Mouse (Mus musculus): ENCODE results near the gene Vasp. TPM values are rescaled to one million over a fixed set of nuclear protein-coding genes. Genes with fewer than 3 reads are reported as not detected.

The Vasp gene
- total RNA-seq (2012; rRNA removed) (121 and 130 TPM in 2 replicates), polyA plus RNA-seq (2012; ENCODE audit: insufficient read depth in 1 of 2, insufficient read length in 2 of 2, low read depth in 1 of 2, low replicate concordance in 2 of 2, missing spikeins in 1 of 2) (100 to 1,000 TPM in 1 of 2 experiments, not detected in 1; 185 TPM)

- peak within 1 kb of the TSS; percentile 99 for H3K27ac ChIP-seq (ENCODE audit: control insufficient read depth, low read depth, low read length)
- peaks cover 0 to 15% of the 10 kb centered on the region in 2 experiments; a peak in 2 of 4 replicates for H3K36me3 ChIP-seq (ENCODE audit: control insufficient read depth in 1 of 2, insufficient read depth in 2 of 2, low read length in 2 of 2)
- H3K9ac ChIP-seq (ENCODE audit: control insufficient read depth, low read depth, low read length, poor library complexity, severe bottlenecking), result peak within 1 kb of the TSS; percentile 89
- peak within 1 kb of the TSS; percentile 94 to 96 for H3K4me3 ChIP-seq (ENCODE audit: control insufficient read depth in 1 of 2, insufficient read depth in 1 of 2, low read depth in 2 of 2, low read length in 2 of 2)
- peaks cover 1 to 21% of the 10 kb centered on the region in 2 experiments; a peak in 3 of 4 replicates for H3K4me1 ChIP-seq (ENCODE audit: control insufficient read depth in 1 of 2, insufficient read depth in 2 of 2, low read length in 2 of 2)
- no peaks in the 10 kb centered on the region for H3K9me3 ChIP-seq (replicated peaks; ENCODE audit: insufficient read depth, low read length)
- peak; percentile 94 for DNase-seq (ENCODE audit: low read depth, low spot score)
- H3K79me2 ChIP-seq (ENCODE audit: control insufficient read depth, insufficient read depth, low read length, poor library complexity), result peaks cover 40% of the 10 kb centered on the region
- no peaks in the 10 kb centered on the region for H3K27me3 ChIP-seq (ENCODE audit: control insufficient read depth in 1 of 2, insufficient read depth in 2 of 2, low read length in 2 of 2)
- TF ChIP-seq HCFC1 (IDR thresholded peaks at IDR 0.05; ENCODE audit: low read depth, low read length) (peak; percentile 84), NRF1 (IDR thresholded peaks at IDR 0.05; ENCODE audit: insufficient read depth, low read depth, low read length, poor library complexity, severe bottlenecking) (no peak), ELF1 (IDR thresholded peaks at IDR 0.05; ENCODE audit: low read depth, low read length) (peak; percentile 81), MYC (IDR thresholded peaks at IDR 0.05; ENCODE audit: low read depth, low read length) (peak; percentile 60), TBP (IDR thresholded peaks at IDR 0.05; ENCODE audit: low read depth, low read length) (peak; percentile 94), E2F4 (IDR thresholded peaks at IDR 0.05; ENCODE audit: borderline replicate concordance, low read depth, low read length) (no peak), GATA1 (IDR thresholded peaks at IDR 0.05; ENCODE audit: low read depth, low read length) (no peak), MEF2A (IDR thresholded peaks at IDR 0.05; ENCODE audit: extremely low read depth, insufficient replicate concordance, low read depth, low read length, poor library complexity, severe bottlenecking) (no peak), ZNF384 (IDR thresholded peaks at IDR 0.05; ENCODE audit: low read depth, low read length) (no peak), POLR2AphosphoS2 (IDR thresholded peaks at IDR 0.05; ENCODE audit: low read length) (peak; percentile 85), RAD21 (IDR thresholded peaks at IDR 0.05; ENCODE audit: low read depth, low read length) (no peak), SMC3 (IDR thresholded peaks at IDR 0.05; ENCODE audit: low read depth, low read length) (no peak), JUND (IDR thresholded peaks at IDR 0.05; ENCODE audit: low read depth, low read length) (no peak), TCF12 (IDR thresholded peaks at IDR 0.05; ENCODE audit: low read depth, low read length) (peak; percentile 54; the same call in 1 of the 2 replicates), ZKSCAN1 (IDR thresholded peaks at IDR 0.05; ENCODE audit: low read depth, low read length) (no peak), TAL1 (IDR thresholded peaks at IDR 0.05; ENCODE audit: low read length) (no peak), USF2 (IDR thresholded peaks at IDR 0.05; ENCODE audit: borderline replicate concordance in 1 of 2, insufficient read depth in 1 of 2, low read depth in 1 of 2, low read length in 2 of 2) (no peak), ZMIZ1 (IDR thresholded peaks at IDR 0.05; ENCODE audit: low read depth, low read length) (peak; percentile 62; the same call in 1 of the 2 replicates), NELFE (IDR thresholded peaks at IDR 0.05; ENCODE audit: low read depth, low read length) (peak; percentile 73), GABPA (IDR thresholded peaks at IDR 0.05; ENCODE audit: low read depth, low read length) (no peak), CHD1 (IDR thresholded peaks at IDR 0.05; ENCODE audit: low read depth, low read length) (no peak; the same call in 1 of the 2 replicates), MAFK (IDR thresholded peaks at IDR 0.05; ENCODE audit: borderline replicate concordance, low read depth, low read length) (no peak), KAT2A (conservative IDR thresholded peaks at IDR 0.05; ENCODE audit: low read depth, low read length) (peak; percentile 59; the same call in 1 of the 2 replicates), ETS1 (IDR thresholded peaks at IDR 0.05; ENCODE audit: low read depth, low read length) (peak; percentile 52), MAZ (IDR thresholded peaks at IDR 0.05; ENCODE audit: low read depth, low read length) (peak; percentile 13; the same call in 1 of the 2 replicates), MXI1 (IDR thresholded peaks at IDR 0.05; ENCODE audit: low read depth, low read length) (peak; percentile 74), MYB (IDR thresholded peaks at IDR 0.05; ENCODE audit: low read depth, low read length) (no peak), EP300 (IDR thresholded peaks at IDR 0.05; ENCODE audit: low read depth in 1 of 2, low read length in 2 of 2) (0 out of 4 replicates have a peak, but pooled peaks of 1 of the 2 experiments have one; percentile 29), SIN3A (IDR thresholded peaks at IDR 0.05; ENCODE audit: low read length) (peak; percentile 92), CTCF (IDR thresholded peaks at IDR 0.05 in 2 of 3, conservative IDR thresholded peaks at IDR 0.05 in 1 of 3; ENCODE audit: control insufficient read depth in 1 of 3, insufficient read depth in 1 of 3, low read depth in 2 of 3, low read length in 3 of 3, poor library complexity in 1 of 3, severe bottlenecking in 1 of 3) (no peak; a peak in 1 of 6 replicates), MAX (IDR thresholded peaks at IDR 0.05; ENCODE audit: low read length) (no peak; the same call in none of the 2 replicates), UBTF (IDR thresholded peaks at IDR 0.05; ENCODE audit: borderline replicate concordance, insufficient read depth, low read depth, low read length) (peak; percentile 75; the same call in 1 of the 2 replicates), POLR2A (IDR thresholded peaks at IDR 0.05; ENCODE audit: control insufficient read depth in 1 of 2, insufficient read depth in 1 of 2, low read depth in 1 of 2, low read length in 2 of 2, poor library complexity in 1 of 2) (peak; percentile 86 to 89)
These were observed at the start of gene Vasp for GRCm38 (mm10) chr7:19271238-19272172. Vasp (minus strand) TSS chr7:19271817.
